Mouse (Mus musculus): ENCODE data around the gene H2-T22.

Gene H2-T22

DNA sequence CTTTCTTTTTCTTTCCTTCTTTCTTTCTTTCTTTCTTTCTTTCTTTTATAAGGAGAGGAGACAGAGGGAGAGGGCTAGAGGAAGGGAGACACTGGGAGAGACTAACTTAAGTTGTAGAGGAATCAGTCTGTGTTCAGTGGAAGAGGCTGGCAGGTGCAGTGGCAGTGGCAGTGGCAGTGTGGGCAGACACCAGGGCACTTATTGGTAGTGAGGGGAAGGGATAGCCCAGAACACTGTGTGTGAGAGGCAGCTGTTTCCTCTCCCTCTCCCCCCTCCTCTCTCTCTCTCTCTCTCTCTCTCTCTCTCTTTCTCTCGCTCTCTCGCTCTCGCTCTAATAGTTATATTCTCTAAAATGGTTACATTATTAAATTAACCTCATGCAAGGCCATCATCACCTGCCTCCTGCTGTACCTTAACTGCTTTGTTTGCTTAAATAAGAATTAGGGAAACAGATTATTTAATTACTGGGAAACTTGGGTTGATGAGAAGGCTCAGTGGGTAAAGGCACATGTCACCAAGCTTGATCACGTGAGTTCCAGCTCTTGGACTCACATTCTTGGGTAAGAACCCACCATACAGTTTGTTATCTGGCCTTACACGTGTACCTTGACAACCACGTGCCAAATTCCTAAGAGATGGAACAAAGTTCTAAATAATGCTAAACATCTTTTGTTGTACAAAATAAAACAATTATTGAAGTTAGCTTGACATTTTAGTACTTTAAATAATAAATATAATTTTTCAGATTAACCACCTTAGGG lies 43.8 kb downstream of the H2-T22 start:
- DNase-seq (ENCODE audit: low read depth, low spot score): peak; percentile 65

DNA sequence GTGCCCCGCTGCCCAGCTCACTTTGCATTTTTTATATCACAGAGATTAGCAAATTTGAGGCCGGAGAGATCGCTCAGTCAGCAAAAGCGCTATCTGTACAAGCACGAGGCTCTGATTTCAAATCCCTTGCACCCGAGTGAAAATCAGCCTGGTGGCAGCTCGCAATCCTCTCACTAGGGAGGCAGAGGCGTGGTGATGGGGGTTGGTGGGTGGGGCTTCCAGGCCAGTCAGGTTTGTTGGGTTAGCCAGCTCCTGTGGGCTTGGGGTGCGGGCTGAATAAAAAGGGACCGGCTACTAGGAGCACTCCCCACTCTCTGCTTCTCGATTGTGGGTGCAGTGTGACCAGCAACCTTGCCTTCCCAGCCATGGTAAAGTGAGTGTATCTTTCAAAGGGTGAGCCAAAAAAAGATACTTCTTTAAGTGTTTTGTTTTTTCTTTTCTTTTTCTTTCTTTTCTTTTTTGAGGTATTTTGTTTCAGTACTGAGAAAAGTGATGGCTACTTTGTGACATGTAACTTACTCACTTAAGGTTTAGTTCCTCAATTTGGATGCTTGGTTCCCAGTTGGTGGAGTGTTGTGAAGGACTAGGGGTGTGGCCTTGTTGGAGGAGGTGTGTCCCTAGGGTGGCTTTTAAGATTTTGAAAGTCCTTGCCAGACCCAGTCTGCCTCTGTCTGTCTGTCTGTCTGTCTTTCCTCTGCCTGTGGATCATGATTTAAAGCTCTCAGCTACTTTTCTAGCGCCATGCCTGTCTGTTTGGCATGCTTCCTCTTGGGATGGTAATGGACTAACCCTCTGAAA lies 44.6 kb downstream of the H2-T22 start:
- peak; percentile 88 for DNase-seq (ENCODE audit: low read depth, low spot score)

DNA sequence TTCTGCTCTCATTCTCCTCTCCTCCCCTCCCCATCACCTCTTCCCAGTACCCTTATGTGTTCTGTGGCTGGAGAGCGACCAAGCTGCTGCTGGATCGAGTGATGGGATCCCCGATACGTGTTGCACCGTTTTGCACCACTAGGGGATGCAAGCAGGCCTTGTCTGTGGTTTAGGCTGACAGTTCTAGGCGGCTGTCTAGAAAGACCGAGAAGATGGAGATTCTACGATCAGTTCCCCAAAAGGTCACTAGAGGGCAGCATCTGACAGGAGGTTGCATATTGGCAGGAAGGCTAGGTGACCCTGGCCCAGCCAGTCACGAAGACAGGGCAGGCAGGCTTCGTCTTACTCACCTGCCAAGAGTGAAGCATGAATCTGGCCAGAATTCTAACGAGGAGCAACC lies 45.6 kb downstream of the H2-T22 start:
- peak; percentile 97 for DNase-seq (ENCODE audit: low read depth, low spot score)

DNA sequence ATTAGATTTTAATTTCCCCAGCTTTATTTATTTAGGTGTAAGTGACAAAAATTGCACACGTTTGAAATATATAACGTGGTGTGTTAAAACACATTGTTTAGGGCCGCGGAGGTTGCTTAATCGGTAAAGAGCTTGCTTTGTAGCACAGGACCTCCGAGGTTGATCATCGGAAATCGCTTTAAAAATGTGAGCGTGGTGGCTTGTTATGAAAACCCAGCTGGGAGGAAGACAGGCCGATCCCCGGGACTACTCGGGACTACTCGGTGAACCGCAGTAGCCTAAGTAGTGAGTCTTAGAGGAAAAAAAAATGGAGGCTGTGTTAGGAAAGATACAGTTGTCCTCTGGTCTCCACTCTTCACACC lies 47.7 kb downstream of the H2-T22 start:
- DNase-seq (ENCODE audit: low read depth, low spot score): peak; percentile 45

DNA sequence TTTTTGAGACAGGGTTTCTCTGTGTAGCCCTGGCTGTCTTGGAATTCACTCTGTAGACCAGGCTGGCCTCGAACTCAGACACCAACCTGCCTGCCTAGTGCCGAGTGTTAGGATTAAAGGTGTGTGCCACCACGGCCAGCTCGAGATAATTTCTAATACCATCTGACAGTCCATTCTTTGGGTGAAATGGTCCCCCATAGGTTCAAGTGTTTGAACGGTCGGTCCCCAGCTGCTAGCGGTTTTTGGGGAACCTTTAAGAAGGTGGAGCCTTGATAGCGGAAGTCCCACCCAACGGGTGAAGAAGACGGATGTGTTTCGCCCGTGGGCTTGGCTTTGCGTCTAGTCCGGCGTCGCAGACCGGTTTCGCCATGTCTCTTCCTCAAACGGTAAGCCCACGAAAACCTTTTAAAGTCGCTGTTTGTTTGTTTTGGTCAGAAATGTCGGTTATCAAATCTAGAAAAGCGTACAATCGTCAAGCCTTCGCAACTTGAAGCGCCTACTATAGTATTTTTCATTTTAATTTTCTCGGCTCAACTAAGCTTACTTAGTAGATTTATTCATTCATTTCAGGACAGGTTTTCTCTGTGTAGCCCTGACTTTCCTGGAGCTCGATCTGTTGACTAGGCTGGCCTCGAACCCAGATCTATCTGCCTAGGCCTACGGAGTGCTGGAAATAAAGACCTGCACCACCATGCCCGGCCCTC lies 48.2 kb downstream of the H2-T22 start:
- peak; percentile 86 for DNase-seq (ENCODE audit: low read depth, low spot score)

DNA sequence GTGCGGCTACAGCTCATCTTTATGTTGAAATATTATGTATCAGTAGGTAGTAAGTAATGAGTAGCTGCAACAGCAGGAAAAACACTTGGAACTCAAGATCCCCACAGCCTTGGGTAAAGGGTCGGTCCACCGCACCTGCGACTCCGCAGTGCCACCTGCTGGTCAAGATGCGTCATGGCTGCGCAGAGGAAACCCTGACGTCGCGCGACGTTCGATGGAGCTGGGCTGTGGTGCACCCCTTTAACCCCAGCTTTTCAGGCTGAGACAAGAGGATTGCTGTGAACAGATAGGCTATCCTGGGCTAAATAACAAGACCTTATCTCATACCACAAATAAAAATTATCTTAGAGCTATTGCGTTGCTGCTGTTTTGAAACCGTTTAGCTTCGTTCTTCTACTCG lies 48.9 kb downstream of the H2-T22 start:
- DNase-seq (ENCODE audit: low read depth, low spot score): peak; percentile 91

DNA sequence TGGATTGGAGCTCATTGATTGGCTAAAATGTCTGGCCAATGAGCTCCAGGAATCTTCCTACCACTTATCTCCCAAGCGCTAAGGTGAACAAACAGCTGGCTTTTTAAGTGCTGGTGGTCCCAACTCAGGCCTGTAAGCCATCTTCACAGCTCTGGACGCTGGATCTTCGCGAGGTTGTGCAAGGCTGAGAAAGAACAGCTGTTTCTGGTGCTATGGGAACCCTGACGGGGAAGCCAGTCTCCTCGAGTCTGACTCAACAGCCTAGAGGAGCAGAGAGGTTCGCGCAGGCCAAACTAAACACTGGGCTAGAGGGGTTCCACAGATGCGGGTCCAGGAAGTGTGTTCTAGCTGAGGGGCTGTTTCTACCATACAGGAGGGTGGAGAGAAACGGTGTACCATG lies 50.8 kb downstream of the H2-T22 start:
- no peak for DNase-seq (ENCODE audit: low read depth, low spot score)

Measured in CD4-positive helper T cell, adult 2 months (primary cell).